Mouse (Mus musculus) adrenal gland, postnatal 14 days (tissue): ENCODE results near the gene Tbc1d22a. TPM values are rescaled to one million over a fixed set of nuclear protein-coding genes. Genes with fewer than 3 reads are reported as not detected.
A peak's percentile ranks its signal among the peaks of the same experiment; 100 is the strongest.

Experiments
- DNase-seq: peaks from one replicate; pipeline ENCODE4 v3.0.0; 2021; ENCODE audit warnings: mixed read lengths
- total RNA-seq: library from RNA; stranded (reverse); gene quantifications from 2 replicates; pipeline ENCODE4 v1.2.3, GENCODE M21; 2021

Tbc1d22a gene
- total RNA-seq, 1 experiment from 2014 or later: 26.8 TPM

DNA sequence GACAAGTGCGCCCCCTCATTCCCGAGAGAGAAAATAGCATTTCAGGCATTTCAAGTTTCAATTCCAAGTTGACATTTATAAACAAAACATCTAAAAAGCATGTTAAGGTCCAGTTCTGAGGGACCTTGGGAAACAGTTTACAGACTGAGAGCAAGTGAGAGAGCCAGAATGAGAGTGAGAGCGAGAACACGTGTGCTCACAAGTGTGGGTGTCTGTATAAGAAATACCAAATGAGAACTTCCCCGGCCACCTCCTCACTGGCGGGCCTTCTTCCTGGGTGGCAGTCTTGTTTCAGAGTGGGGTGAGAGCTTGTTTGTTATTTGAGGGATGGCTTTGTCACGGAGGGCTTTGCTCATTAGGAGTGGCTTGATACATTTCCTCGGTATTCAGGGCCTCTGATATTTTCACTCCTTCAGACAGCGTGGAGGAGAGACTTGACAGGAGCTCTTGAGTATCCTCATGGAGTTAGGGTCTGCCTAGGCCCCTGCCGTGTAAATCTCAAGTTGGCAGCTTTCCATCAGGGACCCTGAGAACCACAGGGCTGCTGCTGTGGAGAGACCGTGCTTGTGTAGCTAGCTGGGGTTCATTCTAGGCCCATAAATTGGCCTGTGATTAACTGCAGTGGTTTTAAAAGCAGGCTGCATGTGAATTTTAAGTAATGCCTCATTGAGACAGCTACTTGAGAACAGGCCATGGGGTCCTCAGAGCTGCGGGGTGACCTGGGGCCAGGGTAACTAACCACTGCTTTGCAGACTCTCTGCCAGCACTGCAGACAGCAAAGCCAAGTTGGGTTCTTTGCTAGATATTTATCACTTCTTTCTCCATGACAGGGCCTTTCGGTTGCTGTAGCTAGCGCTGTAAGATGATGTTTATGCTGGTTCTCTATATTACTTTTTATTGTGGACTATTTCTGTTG lies 65.1 kb downstream of the Tbc1d22a start:
- no peak for DNase-seq

GRCm38 (mm10) chr15:86280137-86280536 lies 65.9 kb downstream of the Tbc1d22a start:
- no peak for DNase-seq

- DNase-seq: no peak
Observed at GRCm38 (mm10) chr15:86283238-86283637, 69.0 kb downstream of the Tbc1d22a start.

- DNase-seq: no peak
Observed at GRCm38 (mm10) chr15:86285296-86285695, 71.0 kb downstream of the Tbc1d22a start.

DNA sequence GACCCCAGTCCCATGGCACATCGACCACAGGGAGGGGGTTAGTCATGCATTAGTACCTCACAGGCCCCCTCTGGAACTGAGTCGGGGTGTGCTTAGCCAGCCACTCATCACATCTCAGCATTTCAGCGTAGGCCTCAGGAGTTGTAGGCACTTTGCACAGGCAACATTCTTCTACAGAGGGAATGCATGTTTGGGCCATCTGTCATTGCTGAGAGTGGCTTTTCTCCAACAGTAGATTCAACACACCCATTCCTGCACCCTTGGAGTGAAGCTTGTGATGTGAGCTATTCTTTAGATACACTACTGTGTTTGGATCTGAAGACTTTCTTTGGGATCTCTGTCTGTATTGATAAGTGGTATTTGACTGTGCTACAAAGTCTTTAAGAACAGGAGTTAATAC lies 75.8 kb downstream of the Tbc1d22a start:
- DNase-seq: no peak

DNA sequence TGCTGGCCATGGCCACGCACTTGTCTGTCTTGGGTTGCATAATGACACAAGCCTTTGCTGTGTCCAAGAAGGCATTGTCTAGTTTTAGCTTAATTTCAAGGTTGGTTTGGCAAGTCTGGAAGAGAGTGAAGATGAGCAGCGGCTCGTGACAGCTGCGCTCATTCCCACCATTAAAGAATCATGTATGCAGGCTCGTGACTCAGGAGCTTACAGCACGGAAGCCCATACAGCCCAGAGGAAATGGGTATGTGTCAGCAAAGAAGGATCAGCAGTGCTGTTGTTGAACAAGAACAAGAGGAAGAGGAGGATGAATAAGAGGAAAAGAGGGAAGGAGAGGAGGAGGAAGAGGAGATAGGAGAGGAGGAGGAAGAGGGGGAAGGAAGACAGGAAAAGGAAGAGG lies 78.0 kb downstream of the Tbc1d22a start:
- no peak for DNase-seq

GRCm38 (mm10) chr15:86294426-86294825 lies 80.2 kb downstream of the Tbc1d22a start:
- DNase-seq: no peak

- DNase-seq: no peak
Observed at GRCm38 (mm10) chr15:86295722-86296288, 81.5 kb downstream of the Tbc1d22a start.

DNA sequence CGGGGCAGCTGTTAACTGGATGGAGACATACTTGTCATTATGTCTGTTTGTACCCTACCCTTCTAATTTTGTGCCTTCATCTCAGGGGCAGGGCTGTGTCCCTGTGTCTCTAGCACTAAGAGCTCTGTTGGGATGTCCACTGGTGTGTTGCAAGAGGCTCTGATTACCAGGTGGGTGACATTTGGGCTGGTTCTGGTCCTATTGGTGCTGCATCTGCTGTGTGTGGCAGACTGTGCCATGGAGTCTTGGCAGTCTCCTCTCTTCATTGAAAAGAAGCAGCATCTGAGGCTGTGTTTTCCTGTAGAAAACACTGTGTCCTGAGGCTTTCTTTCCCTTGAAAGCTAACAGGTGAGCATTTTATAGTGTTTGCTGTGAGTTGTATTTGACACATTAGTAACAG lies 83.0 kb downstream of the Tbc1d22a start:
- DNase-seq: no peak

- DNase-seq: no peak
Observed at GRCm38 (mm10) chr15:86303876-86304275, 89.6 kb downstream of the Tbc1d22a start.

- no peak for DNase-seq
Observed at GRCm38 (mm10) chr15:86304861-86305260, 90.6 kb downstream of the Tbc1d22a start.

GRCm38 (mm10) chr15:86305290-86305689 lies 91.0 kb downstream of the Tbc1d22a start:
- DNase-seq: no peak

- DNase-seq: no peak
Observed at GRCm38 (mm10) chr15:86309213-86309829, 95.1 kb downstream of the Tbc1d22a start.

DNA sequence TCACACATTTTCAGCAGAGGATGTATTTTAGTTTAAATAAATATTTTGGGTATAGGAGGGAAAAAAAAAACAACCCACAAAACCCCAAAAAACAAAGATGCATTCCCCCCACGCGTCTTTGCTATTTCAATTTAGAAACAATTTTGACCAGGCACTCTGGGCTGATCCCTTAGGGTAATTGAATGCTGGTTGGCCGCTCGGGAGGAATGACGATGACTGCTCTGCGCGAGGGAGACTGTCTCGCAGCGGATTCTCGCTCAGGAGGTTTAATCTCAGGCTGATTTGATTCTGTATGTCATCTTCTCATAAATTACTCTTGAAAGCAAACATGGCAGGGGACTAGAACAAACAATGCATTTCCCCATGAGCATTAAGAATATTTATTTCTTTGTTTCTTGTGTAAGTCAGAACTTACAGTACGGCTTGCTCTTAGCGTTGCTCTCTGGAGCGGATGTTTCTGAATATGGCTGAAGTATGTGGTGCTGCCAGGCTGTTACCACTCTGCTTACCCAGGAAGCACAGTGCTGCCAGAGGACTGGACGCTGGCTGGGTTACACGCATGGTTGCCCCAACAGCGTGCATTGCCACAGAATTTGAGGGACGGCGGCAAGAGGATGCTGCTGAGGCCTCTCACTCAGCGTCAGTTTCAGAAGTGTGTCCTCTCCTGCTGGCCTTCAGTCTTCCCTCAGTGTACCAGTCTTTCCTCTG lies 106.7 kb downstream of the Tbc1d22a start:
- no peak for DNase-seq

GRCm38 (mm10) chr15:86326341-86326740 lies 112.1 kb downstream of the Tbc1d22a start:
- DNase-seq: no peak

DNA sequence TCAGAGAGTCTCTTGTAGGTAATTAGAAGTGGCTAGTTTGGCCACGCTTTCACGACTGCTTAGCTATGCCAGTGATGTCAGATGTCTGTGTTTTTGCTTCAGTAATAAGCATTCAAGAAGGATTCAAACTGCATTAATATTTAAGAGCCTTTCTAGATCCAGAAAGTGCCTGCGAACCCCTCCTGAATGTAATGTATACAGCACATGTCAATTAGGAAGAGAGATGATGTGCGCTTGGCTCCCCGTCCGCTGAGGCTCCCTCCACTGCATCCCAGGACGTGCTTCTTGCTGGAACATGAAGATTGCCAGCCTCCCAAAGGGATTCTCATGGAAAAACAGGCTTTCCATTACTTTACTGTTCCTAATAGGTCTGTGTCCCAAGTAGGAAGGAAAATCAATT lies 115.7 kb downstream of the Tbc1d22a start:
- no peak for DNase-seq

DNA sequence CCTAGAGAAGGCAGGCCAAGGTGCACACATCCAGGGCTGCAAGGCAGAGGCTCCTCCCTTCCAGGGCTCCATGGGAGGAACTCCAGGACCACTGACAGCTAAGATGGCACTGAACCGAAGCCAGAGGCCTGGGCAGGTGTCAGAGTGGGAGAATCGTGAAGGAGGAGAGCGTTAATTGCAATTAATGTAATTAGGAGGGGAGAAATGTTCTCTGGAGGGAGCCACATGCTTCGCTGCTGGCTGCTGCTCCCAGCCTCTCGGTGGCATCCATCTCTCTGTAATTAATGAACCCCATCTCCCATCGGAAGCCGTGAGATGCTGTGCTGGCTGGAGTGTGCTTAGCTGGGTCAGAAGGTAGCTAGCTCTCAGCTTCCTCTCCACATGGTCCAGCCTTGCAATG lies 116.2 kb downstream of the Tbc1d22a start:
- DNase-seq: no peak

DNA sequence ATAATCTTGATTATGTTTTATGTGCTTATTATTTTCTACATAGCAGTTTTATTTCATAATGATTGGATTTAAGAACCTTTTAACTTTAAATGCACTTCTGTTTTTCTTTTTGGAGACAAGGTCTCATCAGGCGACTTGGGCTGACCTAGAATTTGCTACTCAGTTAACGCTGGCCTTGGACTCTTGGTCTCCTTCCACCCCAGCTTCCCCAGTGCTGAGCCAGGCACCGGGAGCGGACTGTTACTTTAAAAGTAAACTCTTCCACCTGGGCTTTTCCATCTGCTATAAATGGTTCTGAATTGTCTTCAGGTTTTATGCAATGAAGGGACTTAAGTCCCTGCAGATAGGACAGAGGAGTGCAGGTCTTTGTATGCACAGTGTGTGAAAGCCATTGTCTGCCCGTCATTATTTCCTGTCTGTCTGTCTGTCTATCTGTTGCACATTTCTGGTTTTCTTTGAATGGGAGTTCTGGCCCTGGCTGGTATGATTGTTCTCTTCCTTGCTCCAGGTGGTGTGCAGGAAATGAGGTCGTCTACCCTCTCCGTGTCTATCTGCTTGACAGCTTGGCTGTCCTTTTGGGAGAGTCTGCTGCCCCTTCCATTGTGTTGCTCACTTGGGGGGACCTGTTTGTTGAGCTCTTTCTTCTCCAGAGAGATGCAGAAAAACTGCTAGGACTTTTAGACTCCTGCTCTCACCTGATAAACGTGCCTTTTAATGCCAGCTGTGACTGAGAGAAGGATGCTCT lies 117.4 kb downstream of the Tbc1d22a start:
- DNase-seq: peak; percentile 30

- DNase-seq: no peak
Observed at GRCm38 (mm10) chr15:86333176-86333575, 118.9 kb downstream of the Tbc1d22a start.

GRCm38 (mm10) chr15:86333606-86334005 lies 119.3 kb downstream of the Tbc1d22a start:
- DNase-seq: no peak

DNA sequence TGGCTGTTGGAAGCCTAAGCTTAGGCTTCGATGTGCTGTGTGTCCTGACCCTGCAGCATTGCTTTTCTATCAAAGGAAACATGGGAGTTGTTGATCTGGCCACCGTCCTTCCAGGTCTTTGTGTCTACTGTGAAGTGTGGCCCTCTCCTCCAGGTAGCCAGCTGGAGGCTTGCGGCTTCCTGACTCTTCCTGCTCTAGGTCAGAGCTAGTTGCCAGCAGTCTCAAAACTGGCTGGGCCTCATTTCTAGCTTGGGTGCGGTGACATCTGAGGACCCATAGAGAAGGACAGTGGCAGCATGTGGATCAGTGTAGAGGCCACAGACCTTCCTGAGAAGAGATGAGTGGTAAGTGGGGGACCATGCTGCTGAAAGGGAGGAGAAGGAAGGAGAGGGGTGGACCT lies 120.0 kb downstream of the Tbc1d22a start:
- DNase-seq: no peak

DNA sequence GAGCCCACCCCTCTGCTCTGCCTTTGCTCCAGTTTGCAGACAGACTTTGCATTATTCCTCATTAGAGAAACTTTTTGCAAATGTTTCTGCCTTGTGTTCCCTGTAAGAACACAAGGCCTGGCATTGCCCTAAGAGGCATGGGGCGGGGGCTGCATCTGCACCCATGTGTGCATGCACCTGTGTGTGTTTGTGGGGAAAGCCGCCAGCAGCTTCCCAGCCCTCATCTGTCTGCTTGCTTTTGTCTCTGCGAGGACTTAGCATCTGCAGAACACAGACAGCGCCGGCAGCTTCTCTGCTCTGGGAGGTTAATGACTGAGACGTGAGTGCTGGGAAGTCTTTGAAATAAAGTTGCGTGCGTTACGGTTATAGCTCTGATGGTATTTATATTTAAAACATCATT lies 120.5 kb downstream of the Tbc1d22a start:
- DNase-seq: no peak
